Mouse (Mus musculus): ENCODE data around the gene Podxl2. TPM values are rescaled to one million over a fixed set of nuclear protein-coding genes. Genes with fewer than 3 reads are reported as not detected.

The Podxl2 gene
- polyA plus RNA-seq, 1 experiment from 2014 or later: 129 TPM

- H3K4me3 ChIP-seq (ENCODE audit: low read depth, low read length): no peak overlapping the region
- 21% methylated on average over 16 of the region's 16 CpGs for WGBS
- H3K36me3 ChIP-seq (ENCODE audit: control insufficient read depth, insufficient read depth, low read length): no peaks in the 10 kb centered on the region; the same call in 1 of the 2 replicates
- H3K9ac ChIP-seq (ENCODE audit: low read length): no peak overlapping the region
- peak; percentile 16; the same call in 1 of the 2 replicates for ATAC-seq (ENCODE audit: insufficient read depth, low FRiP score, low TSS enrichment)
- DNase-seq (ENCODE audit: low spot score): peak; percentile 74
- peaks cover 10% of the 10 kb centered on the region for H3K4me1 ChIP-seq (ENCODE audit: control insufficient read depth, insufficient read depth, low read length)
- no peaks in the 10 kb centered on the region for H3K9me3 ChIP-seq (ENCODE audit: control insufficient read depth, low read length)
- no peaks in the 10 kb centered on the region for H3K27me3 ChIP-seq (ENCODE audit: control insufficient read depth, insufficient read depth, low read length)
- no peak overlapping the region for H3K4me2 ChIP-seq (ENCODE audit: low read depth)
- H3K27ac ChIP-seq (ENCODE audit: low read depth, low read length): no peak overlapping the region
Measured at GRCm38 (mm10) chr6:88906369-88907108, 31.7 kb upstream of the Podxl2 start.

GRCm38 (mm10) chr6:88905042-88905441, 30.2 kb upstream of the Podxl2 start:
- Histone ChIP-seq H3K4me1 (ENCODE audit: control insufficient read depth, insufficient read depth, low read length) (peaks cover 12% of the 10 kb centered on the region), H3K36me3 (ENCODE audit: control insufficient read depth, insufficient read depth, low read length) (no peaks in the 10 kb centered on the region; the same call in 1 of the 2 replicates), H3K4me2 (ENCODE audit: low read depth) (no peak overlapping the region), H3K4me3 (ENCODE audit: low read depth, low read length) (no peak overlapping the region), H3K27ac (ENCODE audit: low read depth, low read length) (no peak overlapping the region), H3K27me3 (ENCODE audit: control insufficient read depth, insufficient read depth, low read length) (no peaks in the 10 kb centered on the region), H3K9me3 (ENCODE audit: control insufficient read depth, low read length) (no peaks in the 10 kb centered on the region), H3K9ac (ENCODE audit: low read length) (no peak overlapping the region)
- DNase-seq (ENCODE audit: low spot score): no peak
- ATAC-seq (ENCODE audit: insufficient read depth, low FRiP score, low TSS enrichment): no peak
- 89% methylated on average over 7 of the region's 7 CpGs for WGBS

- Histone ChIP-seq H3K9me3 (ENCODE audit: control insufficient read depth, low read length) (no peaks in the 10 kb centered on the region), H3K27ac (ENCODE audit: low read depth, low read length) (no peak overlapping the region), H3K36me3 (ENCODE audit: control insufficient read depth, insufficient read depth, low read length) (no peaks in the 10 kb centered on the region; the same call in 1 of the 2 replicates), H3K4me3 (ENCODE audit: low read depth, low read length) (no peak overlapping the region), H3K4me2 (ENCODE audit: low read depth) (no peak overlapping the region), H3K9ac (ENCODE audit: low read length) (no peak overlapping the region), H3K4me1 (ENCODE audit: control insufficient read depth, insufficient read depth, low read length) (peaks cover 12% of the 10 kb centered on the region), H3K27me3 (ENCODE audit: control insufficient read depth, insufficient read depth, low read length) (no peaks in the 10 kb centered on the region)
- 85% methylated on average over 4 of the region's 4 CpGs for WGBS
- ATAC-seq (ENCODE audit: insufficient read depth, low FRiP score, low TSS enrichment) (no peak), DNase-seq (ENCODE audit: low spot score) (no peak)
Measured at GRCm38 (mm10) chr6:88904456-88904974, 29.7 kb upstream of the Podxl2 start.

GRCm38 (mm10) chr6:88903708-88904107, 28.9 kb upstream of the Podxl2 start:
- peak overlapping the region; percentile 71 for H3K4me2 ChIP-seq (ENCODE audit: low read depth)
- H3K4me3 ChIP-seq (ENCODE audit: low read depth, low read length): peak overlapping the region; percentile 50; the same call in 1 of the 2 replicates
- DNase-seq (ENCODE audit: low spot score): no peak
- ATAC-seq (ENCODE audit: insufficient read depth, low FRiP score, low TSS enrichment): no peak
- peaks cover 12% of the 10 kb centered on the region for H3K4me1 ChIP-seq (ENCODE audit: control insufficient read depth, insufficient read depth, low read length)
- no peak overlapping the region for H3K9ac ChIP-seq (ENCODE audit: low read length)
- H3K9me3 ChIP-seq (ENCODE audit: control insufficient read depth, low read length): no peaks in the 10 kb centered on the region
- no peak overlapping the region for H3K27ac ChIP-seq (ENCODE audit: low read depth, low read length)
- H3K27me3 ChIP-seq (ENCODE audit: control insufficient read depth, insufficient read depth, low read length): no peaks in the 10 kb centered on the region
- 84% methylated on average over 5 of the region's 5 CpGs for WGBS
- no peaks in the 10 kb centered on the region; the same call in 1 of the 2 replicates for H3K36me3 ChIP-seq (ENCODE audit: control insufficient read depth, insufficient read depth, low read length)

GRCm38 (mm10) chr6:88901947-88902820, 27.3 kb upstream of the Podxl2 start, which contains the start of gene Tpra1:
Tpra1 (plus strand) TSS chr6:88902251.
- peak within 1 kb of the TSS; percentile 72 for H3K27ac ChIP-seq (ENCODE audit: low read depth, low read length)
- no peaks in the 10 kb centered on the region for H3K36me3 ChIP-seq (ENCODE audit: control insufficient read depth, insufficient read depth, low read length)
- peaks cover 16% of the 10 kb centered on the region for H3K4me1 ChIP-seq (ENCODE audit: control insufficient read depth, insufficient read depth, low read length)
- peak within 1 kb of the TSS; percentile 75 for H3K9ac ChIP-seq (ENCODE audit: low read length)
- no peaks in the 10 kb centered on the region for H3K9me3 ChIP-seq (ENCODE audit: control insufficient read depth, low read length)
- WGBS: under 1% methylated on average over 66 of the region's 66 CpGs
- peak within 1 kb of the TSS; percentile 71 for H3K4me2 ChIP-seq (ENCODE audit: low read depth)
- ATAC-seq (ENCODE audit: insufficient read depth, low FRiP score, low TSS enrichment) (peak; percentile 81), DNase-seq (ENCODE audit: low spot score) (peak; percentile 94)
- no peaks in the 10 kb centered on the region for H3K27me3 ChIP-seq (ENCODE audit: control insufficient read depth, insufficient read depth, low read length)
- H3K4me3 ChIP-seq (ENCODE audit: low read depth, low read length): peak within 1 kb of the TSS; percentile 50

GRCm38 (mm10) chr6:88901471-88901870, 26.6 kb upstream of the Podxl2 start:
- Histone ChIP-seq H3K4me2 (ENCODE audit: low read depth) (peak overlapping the region; percentile 71), H3K36me3 (ENCODE audit: control insufficient read depth, insufficient read depth, low read length) (peaks cover 2% of the 10 kb centered on the region; the same call in 1 of the 2 replicates), H3K27ac (ENCODE audit: low read depth, low read length) (no peak overlapping the region), H3K9ac (ENCODE audit: low read length) (peak overlapping the region; percentile 45), H3K4me1 (ENCODE audit: control insufficient read depth, insufficient read depth, low read length) (peaks cover 15% of the 10 kb centered on the region), H3K27me3 (ENCODE audit: control insufficient read depth, insufficient read depth, low read length) (no peaks in the 10 kb centered on the region), H3K4me3 (ENCODE audit: low read depth, low read length) (peak overlapping the region; percentile 50), H3K9me3 (ENCODE audit: control insufficient read depth, low read length) (no peaks in the 10 kb centered on the region)
- no peak for DNase-seq (ENCODE audit: low spot score)
- 9% methylated on average over 5 of the region's 5 CpGs for WGBS
- ATAC-seq (ENCODE audit: insufficient read depth, low FRiP score, low TSS enrichment): no peak

- Histone ChIP-seq H3K27ac (ENCODE audit: low read depth, low read length) (no peak overlapping the region), H3K4me3 (ENCODE audit: low read depth, low read length) (no peak overlapping the region), H3K9ac (ENCODE audit: low read length) (no peak overlapping the region), H3K27me3 (ENCODE audit: control insufficient read depth, insufficient read depth, low read length) (no peaks in the 10 kb centered on the region), H3K9me3 (ENCODE audit: control insufficient read depth, low read length) (no peaks in the 10 kb centered on the region), H3K4me1 (ENCODE audit: control insufficient read depth, insufficient read depth, low read length) (peaks cover 15% of the 10 kb centered on the region), H3K4me2 (ENCODE audit: low read depth) (no peak overlapping the region), H3K36me3 (ENCODE audit: control insufficient read depth, insufficient read depth, low read length) (peaks cover 12% of the 10 kb centered on the region)
- WGBS: 92% methylated on average over 2 of the region's 2 CpGs
- DNase-seq (ENCODE audit: low spot score) (no peak), ATAC-seq (ENCODE audit: insufficient read depth, low FRiP score, low TSS enrichment) (no peak)
Measured at GRCm38 (mm10) chr6:88899628-88900027, 24.8 kb upstream of the Podxl2 start.

GRCm38 (mm10) chr6:88899086-88899485, 24.2 kb upstream of the Podxl2 start:
- H3K36me3 ChIP-seq (ENCODE audit: control insufficient read depth, insufficient read depth, low read length): peaks cover 14% of the 10 kb centered on the region
- H3K4me3 ChIP-seq (ENCODE audit: low read depth, low read length): no peak overlapping the region; the same call in 1 of the 2 replicates
- H3K9ac ChIP-seq (ENCODE audit: low read length): no peak overlapping the region
- no peaks in the 10 kb centered on the region for H3K27me3 ChIP-seq (ENCODE audit: control insufficient read depth, insufficient read depth, low read length)
- peaks cover 15% of the 10 kb centered on the region for H3K4me1 ChIP-seq (ENCODE audit: control insufficient read depth, insufficient read depth, low read length)
- 56% methylated on average over 4 of the region's 4 CpGs for WGBS
- H3K9me3 ChIP-seq (ENCODE audit: control insufficient read depth, low read length): no peaks in the 10 kb centered on the region
- ATAC-seq (ENCODE audit: insufficient read depth, low FRiP score, low TSS enrichment) (no peak), DNase-seq (ENCODE audit: low spot score) (no peak)
- peak overlapping the region; percentile 56 for H3K4me2 ChIP-seq (ENCODE audit: low read depth)
- H3K27ac ChIP-seq (ENCODE audit: low read depth, low read length): no peak overlapping the region
